Mouse (Mus musculus) adrenal gland, adult 2 months (tissue): ENCODE results near the gene Gm3604. TPM values are rescaled to one million over a fixed set of nuclear protein-coding genes. Genes with fewer than 3 reads are reported as not detected.
"Not testable (repeated sequence)": the region's sequence is repeated elsewhere in the genome, so short reads cannot be mapped to it uniquely, and the experiment has no call there.

Experiments
- DNase-seq: peaks from one replicate; pipeline ENCODE4 v3.0.0; 2021
- long read RNA-seq: library from polyadenylated mRNA; stranded (forward); transcript quantifications from one replicate; pipeline ENCODE4 v2.0.0, GENCODE M21; 2021
- microRNA-seq, 2 experiments: library from miRNA; unstranded; fragments of <30 nt; microRNA quantifications; one replicate each; pipeline ENCODE4 v1.2.0; 2021
- polyA plus RNA-seq: library from polyadenylated mRNA; depleted of rRNA; stranded (reverse); fragments of >200 nt; gene quantifications from 2 replicates; pipeline ENCODE4 v1.2.3, GENCODE M21; 2012; rRNA removed
- total RNA-seq, 2 experiments: library from RNA; stranded (reverse); gene quantifications; 2 replicates each; pipeline ENCODE4 v1.2.3; 2021

The Gm3604 gene
- total RNA-seq (under 1 TPM; 0.79 to 0.86 TPM), polyA plus RNA-seq (not detected in 2 replicates)
- long read RNA-seq = 0 reads

- DNase-seq = peak; percentile 76
Measured at GRCm38 (mm10) chr13:62382952-62383351, at the start of gene Gm3604. TSS of gene Gm3604 (minus strand) at chr13:62383177.

GRCm38 (mm10) chr13:62399206-62399605 is 16.2 kb upstream of the Gm3604 start:
- not testable (repeated sequence) for DNase-seq

GRCm38 (mm10) chr13:62390076-62390620 is 7.2 kb upstream of the Gm3604 start:
- not testable (repeated sequence) for DNase-seq

DNA sequence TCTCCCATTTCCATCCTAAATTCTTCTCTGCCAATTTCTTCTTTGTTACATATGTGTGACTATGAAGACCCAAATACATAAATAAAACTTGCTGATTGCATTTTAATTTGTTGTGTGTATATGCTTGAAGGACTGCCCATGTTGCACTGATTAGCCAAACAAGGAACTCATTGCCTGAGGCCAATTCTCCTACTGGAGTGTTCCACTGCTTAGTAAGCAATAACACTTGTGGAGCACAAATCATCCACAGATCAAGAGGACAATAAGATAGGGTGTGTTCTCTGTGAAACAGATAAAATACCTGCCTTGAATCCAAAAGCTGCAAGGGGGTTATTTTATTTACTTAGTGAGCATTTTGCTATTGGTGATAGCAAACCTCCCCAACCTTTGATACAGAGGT is 51.2 kb downstream of the Gm3604 start:
- no peak for DNase-seq

GRCm38 (mm10) chr13:62331381-62331780 is 51.6 kb downstream of the Gm3604 start:
- DNase-seq = no peak

Small RNA genes lying within 50 kb of the gene (microRNA-seq; reads per million reads assigned to microRNA genes)
- 0 reads per million in 2 experiments for gene Gm25933

Other genes with a start within 250 kb of the Gm3604 start
- gene Gm49359, start 83.7 kb upstream of the Gm3604 start, total RNA-seq = 1 to 10 TPM; 7.9 to 9.3 TPM
- gene Gm49359, start 83.7 kb upstream of the Gm3604 start, polyA plus RNA-seq = not detected in 2 replicates
- not detected for gene Zfp935, start 175.3 kb upstream of the Gm3604 start, total RNA-seq
- gene Zfp935, start 175.3 kb upstream of the Gm3604 start, polyA plus RNA-seq = not detected in 2 replicates
- gene Zfp934, start 188.0 kb upstream of the Gm3604 start, total RNA-seq = 1 to 10 TPM; 4.4 to 4.7 TPM
- gene Zfp934, start 188.0 kb upstream of the Gm3604 start, polyA plus RNA-seq = 0.07 and 0.28 TPM in 2 replicates
- 1 to 10 TPM in 1 of 2 experiments, under 1 TPM in 1; 0.92 to 1.0 TPM for gene 6720489N17Rik, start 241.0 kb upstream of the Gm3604 start, total RNA-seq
- 0.94 TPM in 1 of 2 replicates, not detected in the other for gene 6720489N17Rik, start 241.0 kb upstream of the Gm3604 start, polyA plus RNA-seq